Mouse (Mus musculus) CH12.LX (cell line): ENCODE measurements around the gene March6.

ENCODE experiments used
- CTCF ChIP-seq, 2 experiments: IDR thresholded peaks in 1 of 2; conservative IDR thresholded peaks in 1 of 2; 2 replicates each; pipeline ENCODE4 v1.5.1; 2011 to 2012; ENCODE audit warnings: low read depth in 2 of 2, low read length in 2 of 2, improper control_type of control experiment in 1 of 2, inconsistent platforms in 1 of 2, mild to moderate bottlenecking in 1 of 2, moderate library complexity in 1 of 2
- ETS1 ChIP-seq: conservative IDR thresholded peaks from 2 replicates; pipeline ENCODE4 v1.6.1; 2012; ENCODE audit warnings: low read depth, mild to moderate bottlenecking, inconsistent platforms, low read length, improper control_type of control experiment, moderate library complexity
- GABPA ChIP-seq: IDR thresholded peaks from 2 replicates; pipeline ENCODE4 v1.6.1; 2012; ENCODE audit warnings: low read depth, low read length, improper control_type of control experiment, inconsistent platforms; ENCODE audit not compliant: insufficient replicate concordance
- JUND ChIP-seq: conservative IDR thresholded peaks from 2 replicates; pipeline ENCODE4 v1.6.1; 2011; ENCODE audit warnings: low read depth, low read length, improper control_type of control experiment
- MAFK ChIP-seq: IDR thresholded peaks from 2 replicates; pipeline ENCODE4 v1.6.1; 2011; ENCODE audit warnings: low read length, improper control_type of control experiment; ENCODE audit not compliant: insufficient replicate concordance
- POLR2A ChIP-seq: IDR thresholded peaks from 2 replicates; pipeline ENCODE4 v1.6.1; 2011; ENCODE audit warnings: low read depth, mild to moderate bottlenecking, improper control_type of control experiment, low read length
- TBP ChIP-seq: conservative IDR thresholded peaks from 2 replicates; pipeline ENCODE4 v1.6.1; 2011; ENCODE audit warnings: low read depth, low read length, improper control_type of control experiment
- UBTF ChIP-seq: IDR thresholded peaks from 2 replicates; pipeline ENCODE4 v1.6.1; 2012; ENCODE audit warnings: low read depth, mild to moderate bottlenecking, inconsistent platforms, low read length, improper control_type of control experiment, moderate library complexity
- USF2 ChIP-seq: conservative IDR thresholded peaks from 2 replicates; pipeline ENCODE4 v1.6.1; 2011; ENCODE audit warnings: low read depth, low read length, improper control_type of control experiment

DNA sequence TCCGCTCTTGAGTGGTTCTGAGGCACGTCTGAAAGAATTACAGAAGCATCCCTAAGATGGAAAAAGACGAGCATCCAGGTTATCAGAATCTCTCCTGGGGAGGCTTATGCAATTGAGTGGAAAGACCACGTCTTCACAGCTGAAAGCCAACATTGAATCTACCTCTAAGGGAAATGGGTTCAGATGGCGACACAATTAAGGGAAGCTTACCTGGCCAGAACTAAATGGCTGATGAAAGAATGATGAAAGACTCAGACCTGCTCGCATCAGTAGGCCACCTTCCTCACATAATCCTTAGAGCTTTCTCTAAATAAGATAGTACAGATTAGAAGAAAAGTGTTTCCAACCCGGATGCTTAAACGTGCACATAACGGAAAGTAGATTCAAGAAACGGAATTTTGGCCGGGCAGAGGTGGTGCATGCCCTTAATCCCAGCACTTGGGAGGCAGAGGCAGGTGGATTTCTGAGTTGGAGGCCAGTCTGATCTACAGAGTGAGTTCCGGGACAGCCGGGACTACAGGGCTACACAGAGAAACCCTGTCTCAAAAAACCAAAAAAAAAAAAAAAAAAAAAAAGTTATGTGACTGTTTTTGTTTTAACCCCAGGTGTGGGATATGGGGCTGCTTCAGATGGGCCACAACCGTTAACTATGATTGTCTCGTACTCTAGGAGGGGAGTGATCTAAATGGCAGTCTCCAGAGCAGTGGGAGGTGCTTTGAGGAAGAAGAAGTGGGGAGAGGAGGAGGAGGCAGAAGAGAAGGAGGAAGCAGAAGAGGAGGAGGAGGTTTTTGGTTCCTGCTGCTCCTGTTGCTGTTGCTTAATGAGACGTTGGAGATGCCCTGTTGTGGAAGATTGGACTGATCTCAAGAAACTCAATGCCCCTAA, 835 bp upstream of the March6 start:
- no peak for TF ChIP-seq CTCF (conservative IDR thresholded peaks at IDR 0.05 in 1 of 2, IDR thresholded peaks at IDR 0.05 in 1 of 2; ENCODE audit: low read depth in 2 of 2, low read length in 2 of 2)
- no peak for TF ChIP-seq MAFK
- no peak for TF ChIP-seq GABPA
- no peak for TF ChIP-seq UBTF
- peak; percentile 67 for TF ChIP-seq POLR2A
- TF ChIP-seq USF2, result no peak
- TF ChIP-seq TBP, result peak; percentile 79
- no peak for TF ChIP-seq JUND
- TF ChIP-seq ETS1, result no peak
